Mouse (Mus musculus): Measurements from ENCODE around the gene Dvl1. TPM values are rescaled to one million over a fixed set of nuclear protein-coding genes. Genes with fewer than 3 reads are reported as not detected.

The Dvl1 gene
- polyA plus RNA-seq, 1 experiment = 135 TPM

DNA sequence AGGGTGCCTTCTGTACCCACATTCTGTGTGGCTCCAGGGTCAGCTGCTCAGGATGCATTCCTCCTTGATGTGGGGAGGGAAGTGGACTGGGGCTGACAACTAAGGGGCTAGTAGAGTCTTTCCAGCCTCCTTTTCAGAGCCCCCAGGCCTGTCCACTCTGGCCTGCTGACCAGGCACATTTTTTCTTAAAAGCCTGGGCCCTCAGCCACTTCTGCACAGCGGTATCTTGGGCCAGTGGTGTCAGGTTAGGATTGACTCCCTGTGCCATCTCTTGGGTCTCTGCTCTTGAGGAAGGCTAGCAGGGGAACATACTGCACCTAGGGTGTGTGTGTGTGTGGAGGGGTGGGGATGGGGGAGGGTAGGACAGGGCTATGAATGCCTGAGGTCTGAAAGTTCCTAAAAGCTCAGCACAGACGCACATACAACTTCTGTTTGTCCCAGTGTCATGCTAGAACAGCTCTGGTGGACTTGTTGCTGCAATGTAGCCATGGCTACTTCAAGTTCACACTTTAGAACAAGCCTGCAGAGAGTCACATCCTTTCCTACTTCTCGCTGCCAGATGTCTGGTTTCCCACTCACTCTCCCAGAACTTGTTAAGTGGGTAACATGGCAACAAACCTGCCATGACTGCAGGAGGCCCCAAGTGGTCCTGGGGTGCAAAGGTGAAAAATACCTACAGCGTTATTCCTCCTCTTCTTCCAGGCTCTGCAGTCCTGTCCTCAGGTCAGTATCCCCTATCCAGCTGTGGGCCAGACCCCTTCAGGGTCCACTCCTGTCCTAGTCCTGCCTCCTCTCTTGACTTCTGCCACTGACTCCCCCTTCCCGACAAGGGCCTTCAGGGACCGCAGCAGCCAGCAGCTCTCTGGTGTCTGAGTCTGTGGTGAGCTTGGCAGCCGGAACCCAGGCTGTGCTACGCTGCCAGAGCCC is 6.9 kb upstream of the Dvl1 start:
- TF ChIP-seq POLR2A (IDR thresholded peaks at IDR 0.05; ENCODE audit: control insufficient read depth, low read depth, low read length) (no peak), CTCF (IDR thresholded peaks at IDR 0.05; ENCODE audit: control insufficient read depth, insufficient read depth, insufficient replicate concordance, low read depth, low read length) (no peak)
- peaks cover 22% of the 10 kb centered on the region for H3K4me1 ChIP-seq (ENCODE audit: control insufficient read depth, insufficient read depth, low read length)
- H3K4me3 ChIP-seq (ENCODE audit: control insufficient read depth, low read depth, low read length) = peak overlapping the region; percentile 58
- no peaks in the 10 kb centered on the region for H3K27me3 ChIP-seq (ENCODE audit: control insufficient read depth, insufficient read depth, low read length)
- H3K27ac ChIP-seq (ENCODE audit: control insufficient read depth, insufficient read depth, low read depth, low read length) = peak overlapping the region; percentile 64
- H3K36me3 ChIP-seq (ENCODE audit: control insufficient read depth, insufficient read depth, low read length) = no peaks in the 10 kb centered on the region; the same call in 1 of the 2 replicates

DNA sequence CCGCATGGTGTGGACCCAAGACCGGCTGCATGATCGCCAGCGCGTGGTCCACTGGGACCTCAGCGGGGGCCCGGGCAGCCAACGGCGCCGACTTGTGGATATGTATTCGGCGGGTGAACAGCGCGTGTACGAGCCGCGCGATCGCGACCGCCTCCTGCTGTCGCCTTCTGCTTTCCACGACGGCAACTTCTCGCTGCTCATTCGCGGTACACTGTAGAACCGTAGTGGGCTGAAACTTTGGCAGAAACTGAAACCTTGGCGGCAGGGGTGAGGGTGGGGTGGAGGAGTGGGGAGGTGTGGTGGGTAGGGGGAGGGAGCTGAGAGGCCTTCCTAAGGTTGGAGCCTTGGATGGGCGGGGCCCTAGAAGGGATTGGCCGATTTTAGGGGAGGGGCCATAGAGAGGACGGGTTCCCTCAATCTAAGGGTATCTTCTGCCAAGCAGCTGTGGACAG is 6.2 kb upstream of the Dvl1 start:
- Histone ChIP-seq H3K36me3 (ENCODE audit: control insufficient read depth, insufficient read depth, low read length) (no peaks in the 10 kb centered on the region; the same call in 1 of the 2 replicates), H3K27me3 (ENCODE audit: control insufficient read depth, insufficient read depth, low read length) (no peaks in the 10 kb centered on the region), H3K4me1 (ENCODE audit: control insufficient read depth, insufficient read depth, low read length) (peaks cover 22% of the 10 kb centered on the region), H3K27ac (ENCODE audit: control insufficient read depth, insufficient read depth, low read depth, low read length) (peak overlapping the region; percentile 19; the same call in 1 of the 2 replicates), H3K4me3 (ENCODE audit: control insufficient read depth, low read depth, low read length) (peak overlapping the region; percentile 58)
- TF ChIP-seq CTCF (IDR thresholded peaks at IDR 0.05; ENCODE audit: control insufficient read depth, insufficient read depth, insufficient replicate concordance, low read depth, low read length) (no peak), POLR2A (IDR thresholded peaks at IDR 0.05; ENCODE audit: control insufficient read depth, low read depth, low read length) (peak; percentile 46; the same call in 1 of the 2 replicates)

DNA sequence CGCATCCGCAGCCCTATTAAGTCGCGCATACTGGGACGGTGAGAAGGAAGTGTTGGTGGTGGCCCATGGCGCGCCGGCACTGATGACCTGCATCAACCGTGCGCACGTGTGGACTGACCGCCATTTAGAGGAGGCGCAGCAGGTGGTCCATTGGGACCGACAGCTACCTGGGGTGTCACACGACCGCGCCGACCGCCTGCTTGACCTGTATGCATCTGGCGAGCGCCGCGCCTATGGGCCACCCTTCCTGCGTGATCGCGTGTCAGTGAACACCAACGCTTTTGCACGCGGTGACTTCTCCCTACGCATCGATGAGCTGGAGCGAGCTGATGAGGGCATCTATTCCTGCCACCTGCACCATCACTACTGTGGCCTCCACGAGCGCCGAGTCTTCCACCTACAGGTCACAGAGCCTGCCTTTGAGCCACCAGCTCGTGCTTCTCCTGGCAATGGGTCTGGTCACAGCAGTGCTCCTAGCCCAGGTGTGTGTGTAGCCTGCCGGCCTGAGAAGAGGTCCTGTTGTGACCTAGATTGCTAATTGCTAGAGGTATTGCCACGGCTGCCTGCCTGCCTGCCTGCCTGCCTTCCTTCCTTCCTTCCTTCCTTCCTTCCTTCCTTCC is 5.4 kb upstream of the Dvl1 start:
- peaks cover 27% of the 10 kb centered on the region for H3K4me1 ChIP-seq (ENCODE audit: control insufficient read depth, insufficient read depth, low read length)
- TF ChIP-seq CTCF (IDR thresholded peaks at IDR 0.05; ENCODE audit: control insufficient read depth, insufficient read depth, insufficient replicate concordance, low read depth, low read length) (no peak), POLR2A (IDR thresholded peaks at IDR 0.05; ENCODE audit: control insufficient read depth, low read depth, low read length) (no peak)
- H3K27ac ChIP-seq (ENCODE audit: control insufficient read depth, insufficient read depth, low read depth, low read length) = no peak overlapping the region

DNA sequence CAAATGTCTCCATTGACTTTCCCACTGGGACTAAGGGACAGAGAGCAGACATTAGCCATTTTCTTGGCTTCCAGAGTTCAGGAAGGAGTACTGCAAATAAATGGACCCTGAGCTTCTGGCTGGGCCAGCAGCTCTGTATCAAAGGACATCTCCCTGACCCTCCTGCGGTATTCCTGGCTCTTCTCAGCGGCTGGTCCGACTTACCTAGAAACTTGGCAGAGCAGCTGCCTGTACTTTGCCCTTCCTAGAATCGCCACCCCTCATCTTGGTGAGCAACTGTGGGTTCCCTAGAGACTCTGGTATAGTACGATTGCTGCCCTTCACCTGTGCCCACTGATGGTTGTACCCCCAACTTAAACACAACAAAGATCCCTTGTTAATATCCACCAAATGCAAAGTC is 4.0 kb upstream of the Dvl1 start:
- Histone ChIP-seq H3K27me3 (ENCODE audit: control insufficient read depth, insufficient read depth, low read length) (no peaks in the 10 kb centered on the region), H3K4me3 (ENCODE audit: control insufficient read depth, low read depth, low read length) (no peak overlapping the region), H3K36me3 (ENCODE audit: control insufficient read depth, insufficient read depth, low read length) (no peaks in the 10 kb centered on the region; the same call in 1 of the 2 replicates), H3K27ac (ENCODE audit: control insufficient read depth, insufficient read depth, low read depth, low read length) (no peak overlapping the region), H3K4me1 (ENCODE audit: control insufficient read depth, insufficient read depth, low read length) (peaks cover 29% of the 10 kb centered on the region)
- no peak for TF ChIP-seq CTCF (IDR thresholded peaks at IDR 0.05; ENCODE audit: control insufficient read depth, insufficient read depth, insufficient replicate concordance, low read depth, low read length)
- no peak for TF ChIP-seq POLR2A (IDR thresholded peaks at IDR 0.05; ENCODE audit: control insufficient read depth, low read depth, low read length)

More for the DNA sequence above, 5.4 kb upstream of the Dvl1 start:
- Histone ChIP-seq H3K27me3 (ENCODE audit: control insufficient read depth, insufficient read depth, low read length) (no peaks in the 10 kb centered on the region), H3K36me3 (ENCODE audit: control insufficient read depth, insufficient read depth, low read length) (no peaks in the 10 kb centered on the region; the same call in 1 of the 2 replicates), H3K4me3 (ENCODE audit: control insufficient read depth, low read depth, low read length) (peak overlapping the region; percentile 58)

DNA sequence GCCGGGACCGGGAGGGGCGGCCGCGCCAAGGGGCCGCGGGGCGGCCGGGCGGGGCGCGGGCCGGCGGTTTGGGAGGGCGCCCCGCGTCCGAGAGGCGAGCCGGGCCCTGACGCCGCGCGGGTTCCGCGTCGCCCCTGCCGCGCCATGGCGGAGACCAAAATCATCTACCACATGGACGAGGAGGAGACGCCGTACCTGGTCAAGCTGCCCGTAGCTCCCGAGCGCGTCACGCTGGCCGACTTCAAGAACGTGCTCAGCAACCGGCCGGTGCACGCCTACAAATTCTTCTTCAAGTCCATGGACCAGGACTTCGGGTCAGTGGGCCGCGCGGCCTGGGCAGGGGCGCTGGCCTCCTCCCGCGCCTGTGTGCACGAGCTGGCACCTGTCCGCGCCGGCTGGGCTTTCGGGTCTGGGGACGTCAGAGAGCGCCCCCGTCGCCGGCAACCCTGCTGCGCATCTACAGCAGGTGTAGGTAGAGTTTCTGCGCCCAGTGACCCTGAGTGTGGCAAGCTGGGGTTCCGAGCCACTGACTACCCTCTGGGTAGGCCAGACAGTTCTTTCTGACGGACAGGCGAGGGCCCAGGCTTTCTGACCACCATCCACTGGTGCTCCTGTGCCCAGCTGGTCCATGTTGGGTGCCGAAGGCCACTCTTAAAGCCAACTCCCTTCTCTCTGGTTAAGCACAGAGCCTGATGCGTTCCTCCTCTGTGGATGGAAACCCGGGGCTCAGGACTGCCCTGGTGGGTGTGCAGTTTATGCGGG is 570 bp downstream of the Dvl1 start:
- Histone ChIP-seq H3K36me3 (ENCODE audit: control insufficient read depth, insufficient read depth, low read length) (no peaks in the 10 kb centered on the region; the same call in 1 of the 2 replicates), H3K4me3 (ENCODE audit: control insufficient read depth, low read depth, low read length) (peak overlapping the region; percentile 87), H3K27me3 (ENCODE audit: control insufficient read depth, insufficient read depth, low read length) (no peaks in the 10 kb centered on the region), H3K27ac (ENCODE audit: control insufficient read depth, insufficient read depth, low read depth, low read length) (peak overlapping the region; percentile 70), H3K4me1 (ENCODE audit: control insufficient read depth, insufficient read depth, low read length) (peaks cover 19% of the 10 kb centered on the region)
- TF ChIP-seq CTCF (IDR thresholded peaks at IDR 0.05; ENCODE audit: control insufficient read depth, insufficient read depth, insufficient replicate concordance, low read depth, low read length) (no peak), POLR2A (IDR thresholded peaks at IDR 0.05; ENCODE audit: control insufficient read depth, low read depth, low read length) (no peak)

DNA sequence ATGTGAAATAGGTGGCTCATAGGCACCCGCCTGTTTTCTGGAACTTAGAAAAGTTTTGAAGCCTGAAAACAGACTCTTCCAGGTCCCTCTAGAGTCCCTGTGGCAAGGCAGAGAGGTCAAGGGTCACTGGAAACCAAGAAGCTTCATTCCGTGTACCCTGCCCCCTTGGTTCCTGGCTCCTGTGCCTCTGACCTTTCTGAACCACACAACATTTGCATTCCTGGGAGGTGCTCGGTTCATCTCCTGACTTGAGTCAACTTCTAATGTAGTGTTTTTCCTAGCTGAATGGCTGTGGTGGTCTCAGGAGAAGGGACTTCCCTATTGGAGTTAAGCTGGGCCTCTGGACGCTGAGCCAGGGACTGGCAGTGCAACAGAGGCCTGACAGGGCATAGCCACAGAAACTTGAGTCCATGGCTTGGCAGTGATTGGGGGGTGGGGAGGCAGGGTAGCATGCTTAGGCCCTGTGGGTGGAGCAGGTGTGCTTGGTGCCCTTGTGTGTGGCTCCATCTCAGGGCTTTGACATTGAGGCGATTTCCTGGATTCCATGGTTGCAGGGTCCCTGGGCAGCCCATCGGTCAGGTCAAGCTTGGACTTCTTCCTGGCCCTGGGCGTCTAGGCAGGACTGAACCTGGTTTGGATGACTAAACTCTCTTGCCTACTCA is 1.4 kb downstream of the Dvl1 start:
- peaks cover 19% of the 10 kb centered on the region for H3K4me1 ChIP-seq (ENCODE audit: control insufficient read depth, insufficient read depth, low read length)
- H3K4me3 ChIP-seq (ENCODE audit: control insufficient read depth, low read depth, low read length) = peak overlapping the region; percentile 87
- no peaks in the 10 kb centered on the region for H3K36me3 ChIP-seq (ENCODE audit: control insufficient read depth, insufficient read depth, low read length)
- TF ChIP-seq POLR2A (IDR thresholded peaks at IDR 0.05; ENCODE audit: control insufficient read depth, low read depth, low read length) = no peak
- TF ChIP-seq CTCF (IDR thresholded peaks at IDR 0.05; ENCODE audit: control insufficient read depth, insufficient read depth, insufficient replicate concordance, low read depth, low read length) = no peak
- no peak overlapping the region for H3K27ac ChIP-seq (ENCODE audit: control insufficient read depth, insufficient read depth, low read depth, low read length)
- H3K27me3 ChIP-seq (ENCODE audit: control insufficient read depth, insufficient read depth, low read length) = no peaks in the 10 kb centered on the region

All from testis, adult 2 months (tissue).